Mouse (Mus musculus) embryonic fibroblast, embryonic 13.5 days (primary cell): ENCODE results near the gene Smchd1.

Source experiments
- CTCF ChIP-seq: IDR thresholded peaks from 2 replicates; pipeline ENCODE4 v1.5.1; 2011; ENCODE audit warnings: mild to moderate bottlenecking, control low read depth, low read length, moderate library complexity, borderline replicate concordance; ENCODE audit not compliant: insufficient read depth
- POLR2A ChIP-seq: IDR thresholded peaks from 2 replicates; pipeline ENCODE4 v1.6.1; 2011; ENCODE audit warnings: low read depth, mild to moderate bottlenecking, control low read depth, low read length, moderate library complexity

DNA sequence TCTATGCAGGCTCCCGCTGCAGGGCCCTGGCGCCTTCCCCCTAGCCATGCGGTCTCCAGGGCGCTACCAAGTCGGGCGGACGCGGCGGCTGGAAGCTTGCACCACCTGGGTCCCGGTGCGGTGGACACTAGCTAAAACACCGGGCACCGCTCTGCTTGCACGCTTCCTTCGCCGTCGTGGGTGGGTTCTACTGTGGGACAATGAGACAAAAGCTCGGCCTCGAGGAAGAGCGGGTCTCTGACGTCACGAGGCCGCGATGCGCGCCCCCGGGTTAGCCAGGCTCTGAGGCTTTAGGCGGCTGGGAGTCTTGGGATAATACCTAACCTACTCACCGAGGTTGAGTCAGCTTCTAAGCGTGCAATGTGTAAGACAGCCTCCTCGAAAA lies 554 bp upstream of the Smchd1 start:
- TF ChIP-seq CTCF (no peak), POLR2A (0 out of 2 replicates have a peak, but pooled peaks have one; percentile 47)
